Mouse (Mus musculus): ENCODE data around the gene Irak2. TPM values are rescaled to one million over a fixed set of nuclear protein-coding genes. Genes with fewer than 3 reads are reported as not detected.

Irak2 gene
- total RNA-seq, 4 experiments from 2014 or later, result 20.9 to 28.8 (median 24.0) TPM

Small RNA genes within 50 kb of the gene (microRNA-seq; reads per million reads assigned to microRNA genes)
- gene Mir7042, result 0.66 to 1.7 reads per million in 2 experiments

Other genes with a start within 250 kb of the Irak2 start
- 10 to 100 TPM in 3 of 4 experiments, 1 to 10 TPM in 1; 8.6 to 13.9 (median 11.8) TPM for gene Ttll3, start 249.2 kb upstream of the Irak2 start, total RNA-seq (2022)
- 10 to 100 TPM; 16.0 to 22.1 (median 18.1) TPM for gene Rpusd3, start 219.1 kb upstream of the Irak2 start, total RNA-seq (2022)
- gene Cidec, start 202.7 kb upstream of the Irak2 start, total RNA-seq (2022), result not detected
- gene Jagn1, start 195.9 kb upstream of the Irak2 start, total RNA-seq (2022), result 10 to 100 TPM; 34.5 to 43.5 (median 39.4) TPM
- gene Il17re, start 180.0 kb upstream of the Irak2 start, total RNA-seq (2022), result under 1 TPM; 0.24 to 0.74 (median 0.58) TPM
- 1 to 10 TPM; 5.2 to 8.3 (median 5.6) TPM for gene Il17rc, start 167.0 kb upstream of the Irak2 start, total RNA-seq (2022)
- 100 to 1,000 TPM in 3 of 4 experiments, 10 to 100 TPM in 1; 99.3 to 110 (median 105) TPM for gene Creld1, start 155.2 kb upstream of the Irak2 start, total RNA-seq (2022)
- gene Prrt3, start 136.5 kb upstream of the Irak2 start, total RNA-seq (2022), result 10 to 100 TPM; 49.5 to 55.2 (median 53.5) TPM
- 10 to 100 TPM; 67.2 to 73.2 (median 69.3) TPM for gene Emc3, start 106.8 kb upstream of the Irak2 start, total RNA-seq (2022)
- gene Fancd2, start 106.8 kb upstream of the Irak2 start, total RNA-seq (2022), result 1 to 10 TPM; 1.7 to 3.3 (median 2.5) TPM
- under 1 TPM in 1 of 4 experiments, not detected in 3; 0.36 TPM for gene Fancd2os, start 37.8 kb upstream of the Irak2 start, total RNA-seq (2022)
- gene Brk1, start 33.7 kb upstream of the Irak2 start, total RNA-seq (2022), result 100 to 1,000 TPM; 217 to 234 (median 227) TPM
- 10 to 100 TPM; 38.6 to 49.8 (median 41.2) TPM for gene Vhl, start 14.5 kb upstream of the Irak2 start, total RNA-seq (2022)
- 10 to 100 TPM; 70.4 to 85.5 (median 78.8) TPM for gene Tatdn2, start 58.6 kb downstream of the Irak2 start, total RNA-seq (2022)
- gene Ghrl, start 81.4 kb downstream of the Irak2 start, total RNA-seq (2022), result not detected
- 10 to 100 TPM; 62.3 to 72.8 (median 68.6) TPM for gene Sec13, start 102.3 kb downstream of the Irak2 start, total RNA-seq (2022)